Mouse (Mus musculus): Measurements from ENCODE around the gene Lrrk2. TPM values are rescaled to one million over a fixed set of nuclear protein-coding genes. Genes with fewer than 3 reads are reported as not detected.

Gene Lrrk2
- total and polyA plus RNA-seq, 2 experiments, result 0.29 to 5.6 TPM

GRCm38 (mm10) chr15:91693856-91694255 lies 20.9 kb downstream of the Lrrk2 start:
- DNase-seq (ENCODE audit: extremely low read depth, low read depth, low spot score), result no peak
- TF ChIP-seq CTCF (IDR thresholded peaks at IDR 0.05; ENCODE audit: low read depth, low read length) (no peak), POLR2A (IDR thresholded peaks at IDR 0.05; ENCODE audit: extremely low read depth, insufficient read depth, low read length) (no peak)
- 96% methylated on average over 2 of the region's 2 CpGs for WGBS

GRCm38 (mm10) chr15:91700841-91701240 lies 27.9 kb downstream of the Lrrk2 start:
- Histone ChIP-seq H3K79me2 (ENCODE audit: control insufficient read depth, insufficient read depth, low read length) (no peaks in the 10 kb centered on the region), H3K9ac (ENCODE audit: low read depth, low read length) (no peak overlapping the region), H3K27ac (replicated peaks; ENCODE audit: insufficient read depth, low read depth, low read length) (no peak overlapping the region), H3K4me3 (ENCODE audit: insufficient read depth, low read depth, low read length) (no peak overlapping the region), H3K4me1 (ENCODE audit: control insufficient read depth, insufficient read depth, low read length) (0 out of 2 replicates have a peak, but pooled peaks cover 4% of the 10 kb centered on the region), H3K36me3 (ENCODE audit: control insufficient read depth, insufficient read depth, low read length) (no peaks in the 10 kb centered on the region; the same call in 1 of the 2 replicates), H3K27me3 (ENCODE audit: control insufficient read depth, insufficient read depth, low read length) (no peaks in the 10 kb centered on the region)
- TF ChIP-seq CTCF (IDR thresholded peaks at IDR 0.05; ENCODE audit: low read depth, low read length) (no peak), POLR2A (IDR thresholded peaks at IDR 0.05; ENCODE audit: extremely low read depth, insufficient read depth, low read length) (no peak)
- no peak for DNase-seq (ENCODE audit: extremely low read depth, low read depth, low spot score)
- WGBS, result 33% methylated on average over 1 of the region's 1 CpGs

More at GRCm38 (mm10) chr15:91693856-91694255, 20.9 kb downstream of the Lrrk2 start:
- Histone ChIP-seq H3K36me3 (ENCODE audit: control insufficient read depth, insufficient read depth, low read length) (no peaks in the 10 kb centered on the region), H3K4me3 (ENCODE audit: insufficient read depth, low read depth, low read length) (no peak overlapping the region), H3K4me1 (ENCODE audit: control insufficient read depth, insufficient read depth, low read length) (no peaks in the 10 kb centered on the region), H3K27ac (replicated peaks; ENCODE audit: insufficient read depth, low read depth, low read length) (no peak overlapping the region), H3K79me2 (ENCODE audit: control insufficient read depth, insufficient read depth, low read length) (no peaks in the 10 kb centered on the region), H3K27me3 (ENCODE audit: control insufficient read depth, insufficient read depth, low read length) (no peaks in the 10 kb centered on the region), H3K9ac (ENCODE audit: low read depth, low read length) (no peak overlapping the region)

- H3K4me3 ChIP-seq (ENCODE audit: insufficient read depth, low read depth, low read length), result no peak overlapping the region
- peak; percentile 19 for DNase-seq (ENCODE audit: extremely low read depth, low read depth, low spot score)
- no peaks in the 10 kb centered on the region; the same call in 1 of the 2 replicates for H3K36me3 ChIP-seq (ENCODE audit: control insufficient read depth, insufficient read depth, low read length)
- peak overlapping the region; percentile 19; the same call in 1 of the 2 replicates for H3K27ac ChIP-seq (replicated peaks; ENCODE audit: insufficient read depth, low read depth, low read length)
- TF ChIP-seq POLR2A (IDR thresholded peaks at IDR 0.05; ENCODE audit: extremely low read depth, insufficient read depth, low read length), result no peak
- TF ChIP-seq CTCF (IDR thresholded peaks at IDR 0.05; ENCODE audit: low read depth, low read length), result no peak; the same call in 1 of the 2 replicates
- 56% methylated on average over 8 of the region's 8 CpGs for WGBS
- 0 out of 2 replicates have a peak, but pooled peaks cover 4% of the 10 kb centered on the region for H3K4me1 ChIP-seq (ENCODE audit: control insufficient read depth, insufficient read depth, low read length)
- H3K79me2 ChIP-seq (ENCODE audit: control insufficient read depth, insufficient read depth, low read length), result no peaks in the 10 kb centered on the region
- H3K27me3 ChIP-seq (ENCODE audit: control insufficient read depth, insufficient read depth, low read length), result no peaks in the 10 kb centered on the region
- no peak overlapping the region for H3K9ac ChIP-seq (ENCODE audit: low read depth, low read length)
These were observed 30.2 kb downstream of the Lrrk2 start for GRCm38 (mm10) chr15:91702991-91703715.

GRCm38 (mm10) chr15:91704091-91704490 lies 31.1 kb downstream of the Lrrk2 start:
- H3K4me1 ChIP-seq (ENCODE audit: control insufficient read depth, insufficient read depth, low read length), result 0 out of 2 replicates have a peak, but pooled peaks cover 4% of the 10 kb centered on the region
- TF ChIP-seq POLR2A (IDR thresholded peaks at IDR 0.05; ENCODE audit: extremely low read depth, insufficient read depth, low read length) (no peak), CTCF (IDR thresholded peaks at IDR 0.05; ENCODE audit: low read depth, low read length) (no peak)
- whole genome bisulfite sequencing, result 86% methylated on average over 7 of the region's 7 CpGs
- no peaks in the 10 kb centered on the region; the same call in 1 of the 2 replicates for H3K36me3 ChIP-seq (ENCODE audit: control insufficient read depth, insufficient read depth, low read length)
- H3K27ac ChIP-seq (replicated peaks; ENCODE audit: insufficient read depth, low read depth, low read length), result no peak overlapping the region
- H3K79me2 ChIP-seq (ENCODE audit: control insufficient read depth, insufficient read depth, low read length), result no peaks in the 10 kb centered on the region
- H3K4me3 ChIP-seq (ENCODE audit: insufficient read depth, low read depth, low read length), result no peak overlapping the region
- no peak for DNase-seq (ENCODE audit: extremely low read depth, low read depth, low spot score)
- H3K9ac ChIP-seq (ENCODE audit: low read depth, low read length), result no peak overlapping the region
- H3K27me3 ChIP-seq (ENCODE audit: control insufficient read depth, insufficient read depth, low read length), result no peaks in the 10 kb centered on the region

- 40% methylated on average over 29 of the region's 29 CpGs for WGBS
- DNase-seq (ENCODE audit: extremely low read depth, low read depth, low spot score), result no peak
- H3K9ac ChIP-seq (ENCODE audit: low read depth, low read length), result no peak overlapping the region
- no peaks in the 10 kb centered on the region; the same call in 1 of the 2 replicates for H3K36me3 ChIP-seq (ENCODE audit: control insufficient read depth, insufficient read depth, low read length)
- TF ChIP-seq POLR2A (IDR thresholded peaks at IDR 0.05; ENCODE audit: extremely low read depth, insufficient read depth, low read length) (no peak), CTCF (IDR thresholded peaks at IDR 0.05; ENCODE audit: low read depth, low read length) (no peak)
- H3K4me3 ChIP-seq (ENCODE audit: insufficient read depth, low read depth, low read length), result no peak overlapping the region
- no peaks in the 10 kb centered on the region for H3K4me1 ChIP-seq (ENCODE audit: control insufficient read depth, insufficient read depth, low read length)
- no peak overlapping the region for H3K27ac ChIP-seq (replicated peaks; ENCODE audit: insufficient read depth, low read depth, low read length)
- H3K79me2 ChIP-seq (ENCODE audit: control insufficient read depth, insufficient read depth, low read length), result no peaks in the 10 kb centered on the region
- H3K27me3 ChIP-seq (ENCODE audit: control insufficient read depth, insufficient read depth, low read length), result no peaks in the 10 kb centered on the region
These were observed 36.5 kb downstream of the Lrrk2 start for GRCm38 (mm10) chr15:91709207-91710130.

All from liver, adult 2 months (tissue).